Mouse (Mus musculus) ES-E14 (cell line): ENCODE data around the gene Oxsm.

Source experiments
- CHD2 ChIP-seq: IDR thresholded peaks from 2 replicates; pipeline ENCODE4 v1.6.1; 2014; ENCODE audit warnings: mild to moderate bottlenecking, low read depth, low read length, inconsistent platforms
- HCFC1 ChIP-seq: IDR thresholded peaks from 2 replicates; pipeline ENCODE4 v1.6.1; 2012; ENCODE audit warnings: low read length, inconsistent platforms, borderline replicate concordance; ENCODE audit not compliant: insufficient read depth
- MAFK ChIP-seq: IDR thresholded peaks from 2 replicates; pipeline ENCODE4 v1.6.1; 2014; ENCODE audit warnings: mild to moderate bottlenecking, low read depth, low read length, inconsistent platforms; ENCODE audit not compliant: insufficient read depth
- ZC3H11A ChIP-seq: IDR thresholded peaks from 2 replicates; pipeline ENCODE4 v1.6.1; 2012; ENCODE audit warnings: low read depth, mild to moderate bottlenecking, inconsistent platforms, low read length, borderline replicate concordance
- ZNF384 ChIP-seq: IDR thresholded peaks from 2 replicates; pipeline ENCODE4 v1.6.1; 2012; ENCODE audit warnings: low read depth, low read length, inconsistent platforms

GRCm38 (mm10) chr14:16196518-16196917, 53.1 kb downstream of the Oxsm start:
- TF ChIP-seq MAFK: no peak
- no peak for TF ChIP-seq HCFC1
- no peak for TF ChIP-seq ZNF384
- no peak for TF ChIP-seq CHD2
- TF ChIP-seq ZC3H11A: peak; percentile 40; the same call in 1 of the 2 replicates
